Mouse (Mus musculus): ENCODE measurements around the gene Sco2.

DNA sequence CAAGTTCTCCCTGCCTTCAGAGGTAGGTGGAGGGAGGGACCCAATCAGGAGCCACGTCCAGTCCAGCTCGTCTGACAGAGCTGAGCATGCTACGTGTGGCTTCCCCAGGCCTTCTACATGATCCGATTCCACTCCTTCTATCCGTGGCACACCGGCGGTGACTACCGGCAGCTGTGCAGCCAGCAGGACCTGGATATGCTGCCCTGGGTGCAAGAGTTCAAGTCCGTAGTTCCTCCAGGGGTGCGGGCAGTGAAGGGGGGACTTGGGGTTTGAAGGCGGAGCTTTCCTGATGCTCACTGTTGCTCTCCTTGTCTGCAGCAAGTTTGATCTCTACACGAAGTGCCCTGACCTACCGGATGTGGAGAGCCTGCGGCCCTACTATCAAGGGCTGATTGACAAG is 37.2 kb downstream of the Sco2 start:
- TF ChIP-seq PAX5 (IDR thresholded peaks at IDR 0.05; ENCODE audit: low read length), result no peak
- no peak for TF ChIP-seq ELF1 (IDR thresholded peaks at IDR 0.05; ENCODE audit: low read depth, low read length)
